ENCODE assay signal across 23 mouse cellular contexts in the genomic region with DNA sequence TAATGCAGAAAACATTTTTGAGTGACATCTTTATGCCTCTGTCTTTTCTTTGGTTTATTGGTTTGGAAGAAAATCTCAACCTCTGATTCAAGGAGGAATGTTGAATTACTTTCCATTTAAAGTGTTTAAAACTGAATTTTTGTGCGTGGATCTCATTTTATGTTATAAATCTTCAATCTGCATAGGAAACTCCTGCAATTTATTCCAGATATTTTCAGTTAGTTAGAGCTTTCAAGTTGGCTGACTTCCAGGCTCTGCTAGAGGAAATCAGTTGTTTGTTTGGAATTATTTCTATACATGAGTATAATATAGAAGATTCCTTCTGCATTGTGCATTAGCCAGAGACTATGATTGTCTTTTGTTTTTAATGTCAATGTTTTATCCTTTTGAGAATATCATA. TPM values are rescaled to one million over a fixed set of nuclear protein-coding genes. Genes with fewer than 3 reads are reported as not detected.
DNase-seq lines count a peak whose midpoint lies in the region; ATAC-seq and TF ChIP-seq lines count a peak whose summit lies in the region.
"Had no signal": no experiment of that assay in that cellular context is flagged by ENCODE, and none has a peak within 500 bp of the region (broad histone marks: within the 10 kb centered on the region; RNA-seq: fewer than 3 reads in every experiment).

No protein-coding gene starts in this region.

- ATAC-seq in kidney, postnatal 0 days (replicated peaks; ENCODE audit: low FRiP score, low read depth) = no peak
- no peak for ATAC-seq in lung, embryonic 14.5 days (ENCODE audit: insufficient read depth)
- ATAC-seq in lung, postnatal 0 days = no peak
- ATAC-seq: activated CD4-positive, CD25-positive, alpha-beta regulatory T cell, adult 4 months; forebrain, embryonic 14.5 days; forebrain, embryonic 16.5 days; Patski had no signal

- H3K36me3 ChIP-seq in kidney, postnatal 0 days (ENCODE audit: insufficient read depth, low read length) = no peaks in the 10 kb centered on the region
- H3K36me3 ChIP-seq in lung, embryonic 14.5 days (ENCODE audit: insufficient read depth) = no peaks in the 10 kb centered on the region
- no peaks in the 10 kb centered on the region for H3K36me3 ChIP-seq in lung, postnatal 0 days (ENCODE audit: insufficient read depth, low read length)
- H3K36me3 ChIP-seq: embryonic facial prominence, embryonic 12.5 days; embryonic facial prominence, embryonic 15.5 days; forebrain, embryonic 10.5 days; forebrain, embryonic 12.5 days had no signal

- no peaks in the 10 kb centered on the region for H3K27me3 ChIP-seq in kidney, postnatal 0 days (ENCODE audit: insufficient read depth, low read length)
- H3K27me3 ChIP-seq in lung, embryonic 14.5 days (ENCODE audit: insufficient read depth, low read length) = no peaks in the 10 kb centered on the region
- no peaks in the 10 kb centered on the region for H3K27me3 ChIP-seq in lung, postnatal 0 days (replicated peaks; ENCODE audit: insufficient read depth, low read length)
- H3K27me3 ChIP-seq: embryonic facial prominence, embryonic 12.5 days; embryonic facial prominence, embryonic 15.5 days; forebrain, embryonic 12.5 days had no signal

- no peaks in the 10 kb centered on the region for H3K9me3 ChIP-seq in kidney, postnatal 0 days (replicated peaks; ENCODE audit: low read length)
- H3K9me3 ChIP-seq in lung, embryonic 14.5 days (ENCODE audit: low read depth, low read length) = no peaks in the 10 kb centered on the region
- no peaks in the 10 kb centered on the region for H3K9me3 ChIP-seq in lung, postnatal 0 days (ENCODE audit: low read length)
- H3K9me3 ChIP-seq: embryonic facial prominence, embryonic 12.5 days; embryonic facial prominence, embryonic 15.5 days; forebrain, embryonic 10.5 days; forebrain, embryonic 12.5 days had no signal

- no peak for TF ChIP-seq CTCF in kidney, postnatal 0 days (IDR thresholded peaks at IDR 0.05; ENCODE audit: low read depth)
- no peak for TF ChIP-seq CTCF in lung, embryonic 14.5 days (IDR thresholded peaks at IDR 0.05; ENCODE audit: low read depth)
- no peak for TF ChIP-seq CTCF in lung, postnatal 0 days (IDR thresholded peaks at IDR 0.05)

- DNase-seq in kidney, postnatal 0 days (ENCODE audit: low spot score) = peak; percentile 68
- no peak for DNase-seq in kidney, postnatal 14 days
- peak; percentile 79 for DNase-seq in lung, embryonic 14.5 days
- DNase-seq in lung, postnatal 0 days (ENCODE audit: low spot score) = no peak
- DNase-seq in cerebellum, adult 9-10 months = no peak
- DNase-seq: adrenal gland, adult 8-10 months; adrenal gland, postnatal 14 days; adrenal gland, postnatal 36 days; cerebellum, adult 11-12 months; cerebellum, adult 2 months; cerebellum, adult 9-11 months; cerebellum, postnatal 14 days; cerebellum, postnatal 36 days; embryo, embryonic 11 days had no signal

- TF ChIP-seq EP300 in lung, postnatal 0 days (IDR thresholded peaks at IDR 0.05) = no peak

- H3K27ac ChIP-seq in kidney, postnatal 0 days = no peak overlapping the region
- H3K27ac ChIP-seq in lung, embryonic 14.5 days (ENCODE audit: low read depth) = no peak overlapping the region
- H3K27ac ChIP-seq in lung, postnatal 0 days (ENCODE audit: low read length) = no peak overlapping the region
- H3K27ac ChIP-seq: embryonic facial prominence, embryonic 12.5 days; forebrain, embryonic 10.5 days; forebrain, embryonic 12.5 days had no signal

- H3K9ac ChIP-seq in kidney, postnatal 0 days (ENCODE audit: low read depth, low read length) = no peak overlapping the region
- no peak overlapping the region for H3K9ac ChIP-seq in lung, embryonic 14.5 days
- H3K9ac ChIP-seq in lung, postnatal 0 days (replicated peaks; ENCODE audit: low read depth) = no peak overlapping the region
- H3K9ac ChIP-seq: embryonic facial prominence, embryonic 12.5 days; embryonic facial prominence, embryonic 15.5 days; forebrain, embryonic 12.5 days had no signal

- H3K4me1 ChIP-seq in kidney, postnatal 0 days (replicated peaks; ENCODE audit: insufficient read depth, low read length) = no peaks in the 10 kb centered on the region
- no peaks in the 10 kb centered on the region for H3K4me1 ChIP-seq in lung, embryonic 14.5 days (ENCODE audit: insufficient read depth)
- H3K4me1 ChIP-seq in lung, postnatal 0 days (ENCODE audit: insufficient read depth, low read depth, low read length) = no peaks in the 10 kb centered on the region
- H3K4me1 ChIP-seq: forebrain, embryonic 12.5 days had no signal

- H3K4me3 ChIP-seq in kidney, postnatal 0 days (replicated peaks; ENCODE audit: low read depth, low read length) = no peak overlapping the region
- H3K4me3 ChIP-seq in lung, embryonic 14.5 days (ENCODE audit: low read depth, low read length) = no peak overlapping the region
- H3K4me3 ChIP-seq in lung, postnatal 0 days (ENCODE audit: low read depth, low read length) = no peak overlapping the region
- H3K4me3 ChIP-seq: embryonic facial prominence, embryonic 12.5 days; embryonic facial prominence, embryonic 15.5 days; erythroblast, embryonic 14.5 days; forebrain, embryonic 10.5 days; forebrain, embryonic 12.5 days had no signal

- no peak overlapping the region for H3K4me2 ChIP-seq in kidney, postnatal 0 days (ENCODE audit: low read length)
- no peak overlapping the region for H3K4me2 ChIP-seq in lung, embryonic 14.5 days
- H3K4me2 ChIP-seq in lung, postnatal 0 days (replicated peaks; ENCODE audit: low read depth, low read length) = no peak overlapping the region
- H3K4me2 ChIP-seq: embryonic facial prominence, embryonic 12.5 days; embryonic facial prominence, embryonic 15.5 days; forebrain, embryonic 12.5 days had no signal

- 50% methylated on average over 1 of the region's 1 CpGs for WGBS in kidney, postnatal 0 days
- 50% methylated on average over 1 of the region's 1 CpGs for WGBS in lung, embryonic 14.5 days
- WGBS in lung, postnatal 0 days = 57% methylated on average over 1 of the region's 1 CpGs

RNA-seq across cellular contexts. Expression of gene Supt20, which starts 49.8 kb away (rescaled TPM):
- polyA plus RNA-seq in kidney, postnatal 0 days (2015; fragmentation: Nextera tagmentation; extraction: Ambion mirVana) = 69.0 and 73.9 TPM in 2 replicates
- polyA plus RNA-seq in lung, embryonic 14.5 days (2014; fragmentation: Nextera tagmentation; extraction: Ambion mirVana) = 103 and 106 TPM in 2 replicates
- polyA plus RNA-seq in lung, postnatal 0 days (2015; fragmentation: Nextera tagmentation; extraction: Ambion mirVana) = 50.6 and 54.3 TPM in 2 replicates

Comparison
In these comparisons a context has a peak if more than half of its experiments do, and no peak if none do; other contexts are left out.
1. DNase-seq: peak in kidney, postnatal 0 days (single experiment) and lung, embryonic 14.5 days (single experiment); none in kidney, postnatal 14 days (single experiment), lung, postnatal 0 days (single experiment) and cerebellum, adult 9-10 months (single experiment).